Mouse (Mus musculus) heart, embryonic 11.5 days (tissue): ENCODE measurements at regions not wholly inside any gene's neighbourhood (a gene's known extent, or its start where the extent isn't known, plus 50 kb on each side); places are given as distances from the start of the nearest gene placed in this dataset.
A peak's percentile ranks its signal among the peaks of the same experiment; 100 is the strongest.

Source experiments
- ATAC-seq: fragments of 200-750 bp; cut with Nextera tagmentation; replicated peaks from 2 replicates; pipeline ENCODE4 v1.8.0; 2017; ENCODE audit warnings: moderate library complexity; ENCODE audit not compliant: insufficient number of reproducible peaks, low FRiP score, low TSS enrichment
- H3K27ac ChIP-seq: fragments of 300-500 bp; sonication (generic); 2 replicates; pipeline ENCODE4 v1.5.1; 2014; ENCODE audit warnings: mild to moderate bottlenecking, low read depth, low read length
- H3K27me3 ChIP-seq: fragments of 300-500 bp; sonication (generic); 2 replicates; pipeline ENCODE4 v1.6.1; 2014; ENCODE audit warnings: mild to moderate bottlenecking, low read length, mixed read lengths; ENCODE audit not compliant: control insufficient read depth, insufficient read depth
- H3K36me3 ChIP-seq: fragments of 300-500 bp; sonication (generic); 2 replicates; pipeline ENCODE4 v1.6.1; 2014; ENCODE audit warnings: mild to moderate bottlenecking, low read length, moderate library complexity, mixed read lengths; ENCODE audit not compliant: control insufficient read depth, insufficient read depth
- H3K4me1 ChIP-seq: fragments of 300-500 bp; sonication (generic); 2 replicates; pipeline ENCODE4 v1.6.1; 2014; ENCODE audit warnings: low read length; ENCODE audit not compliant: control insufficient read depth, insufficient read depth
- H3K4me2 ChIP-seq: fragments of 300-500 bp; sonication (generic); 2 replicates; pipeline ENCODE4 v1.6.1; 2014; ENCODE audit warnings: mild to moderate bottlenecking, moderate library complexity
- H3K4me3 ChIP-seq: fragments of 300-500 bp; sonication (generic); 2 replicates; pipeline ENCODE4 v1.5.1; 2014; ENCODE audit warnings: low read depth, low read length
- H3K9ac ChIP-seq: fragments of 300-500 bp; sonication (generic); 2 replicates; pipeline ENCODE4 v1.6.1; 2014; ENCODE audit warnings: mild to moderate bottlenecking, low read depth, low read length, moderate library complexity
- H3K9me3 ChIP-seq: fragments of 300-500 bp; sonication (generic); replicated peaks from 2 replicates; pipeline ENCODE4 v1.6.1; 2016; ENCODE audit warnings: low read length; ENCODE audit not compliant: control insufficient read depth
- WGBS: fragments of 180-500 bp; shearing (Covaris S2); extraction: QIAGEN DNeasy Blood & Tissue Kit; methylation state at CpG from one replicate; pipeline ENCODE4 v1.1.7; 2014; ENCODE audit not compliant: insufficient replicate concordance; 5-methylcytosine and 5-hydroxymethylcytosine counted together

DNA sequence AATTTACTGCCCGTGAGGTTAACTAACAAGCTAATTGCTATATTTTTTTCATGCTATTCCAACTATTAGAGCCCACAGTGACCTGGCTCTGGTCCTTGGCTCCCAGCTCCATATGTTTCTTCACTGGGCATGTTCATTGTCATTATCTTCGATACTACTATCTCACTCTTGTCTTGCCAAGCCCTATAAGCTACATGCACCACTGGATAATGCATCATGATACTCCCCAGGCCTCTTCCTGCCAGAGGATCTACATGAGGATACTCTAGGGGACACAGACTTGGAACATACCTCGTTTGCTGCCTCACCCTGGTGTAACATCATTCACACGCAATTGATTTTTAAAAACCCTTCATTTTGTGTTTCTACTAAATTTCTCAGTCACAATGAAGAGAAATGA, 1016.7 kb downstream of the Stim2 start:
- H3K4me1 ChIP-seq: no peaks in the 10 kb centered on the region
- H3K9me3 ChIP-seq: no peaks in the 10 kb centered on the region
- no peaks in the 10 kb centered on the region for H3K27me3 ChIP-seq
- no peak overlapping the region for H3K9ac ChIP-seq
- H3K4me2 ChIP-seq: no peak overlapping the region
- WGBS: 75% methylated on average over 4 of the region's 4 CpGs
- ATAC-seq: no peak
- no peak overlapping the region for H3K4me3 ChIP-seq
- no peaks in the 10 kb centered on the region for H3K36me3 ChIP-seq
- no peak overlapping the region for H3K27ac ChIP-seq

DNA sequence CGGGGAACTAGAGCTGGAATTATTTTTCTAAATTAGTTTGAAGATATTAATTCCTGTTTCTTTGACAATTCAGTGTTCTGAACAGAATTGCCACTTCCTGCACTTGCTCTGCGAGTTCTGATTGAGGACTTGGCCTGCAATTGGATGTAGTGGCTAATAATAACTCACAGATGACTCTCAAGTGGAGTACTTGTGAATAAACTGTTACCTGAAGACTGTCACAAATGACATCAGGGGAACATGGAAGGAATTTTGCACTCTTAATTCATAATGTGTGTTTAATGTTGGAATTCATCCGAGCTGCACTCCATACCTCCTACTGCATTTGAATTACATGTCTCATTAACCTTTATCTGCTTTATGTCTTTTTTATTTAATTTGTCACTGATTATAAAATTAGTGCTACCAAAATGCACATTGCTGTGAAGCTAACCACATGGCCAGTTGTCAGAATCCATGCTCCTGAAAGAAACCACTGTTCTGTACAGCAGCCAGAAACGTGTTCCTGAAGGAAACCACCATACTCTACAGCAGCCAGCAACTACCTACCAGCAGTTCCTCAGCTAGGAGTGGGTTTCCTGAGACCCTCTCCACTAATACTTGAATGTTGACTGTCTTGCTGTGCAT, 1051.1 kb downstream of the Stim2 start:
- H3K27ac ChIP-seq: peak overlapping the region; percentile 66
- no peaks in the 10 kb centered on the region for H3K9me3 ChIP-seq
- no peak overlapping the region for H3K4me3 ChIP-seq
- H3K4me2 ChIP-seq: no peak overlapping the region
- no peak; the same call in 1 of the 2 replicates for ATAC-seq
- H3K9ac ChIP-seq: no peak overlapping the region
- H3K27me3 ChIP-seq: no peaks in the 10 kb centered on the region
- H3K36me3 ChIP-seq: no peaks in the 10 kb centered on the region
- WGBS: 36% methylated on average over 4 of the region's 4 CpGs
- H3K4me1 ChIP-seq: no peaks in the 10 kb centered on the region
